Mouse (Mus musculus): ENCODE measurements around the gene Ebf1.

DNA sequence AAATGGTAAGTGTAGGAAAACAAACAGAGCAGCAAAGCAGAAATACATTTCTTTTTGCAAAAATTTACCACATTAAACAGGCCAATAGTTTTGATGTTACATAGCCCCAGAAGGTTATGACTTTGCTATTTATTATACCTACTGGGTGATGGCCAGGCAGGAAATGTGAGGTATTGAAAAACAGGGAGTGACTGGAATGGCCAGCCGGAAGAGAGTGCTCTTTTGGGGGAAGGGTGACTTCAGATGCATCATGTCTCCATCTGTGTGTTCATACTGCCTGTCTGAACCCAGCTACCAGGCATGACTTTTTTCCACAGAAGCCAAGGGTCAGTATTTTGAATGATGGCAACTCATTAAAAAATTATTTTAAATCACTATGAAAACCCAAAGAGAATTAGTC is 84.7 kb downstream of the Ebf1 start:
- TF ChIP-seq GATA1 (IDR thresholded peaks at IDR 0.05; ENCODE audit: low read length) (no peak), TAL1 (IDR thresholded peaks at IDR 0.05; ENCODE audit: low read length) (no peak)

Data from erythroblast, embryonic 14.5 days (primary cell).